Mouse (Mus musculus) heart, postnatal 14 days (tissue): Measurements from ENCODE around the gene Spock1. TPM values are rescaled to one million over a fixed set of nuclear protein-coding genes. Genes with fewer than 3 reads are reported as not detected.
"Not testable (repeated sequence)": the region's sequence is repeated elsewhere in the genome, so short reads cannot be mapped to it uniquely, and the experiment has no call there.

Experiments
- DNase-seq, 2 experiments: peaks; one replicate each; pipeline ENCODE4 v3.0.0; 2021 to 2022
- intact Hi-C: fragments of 180-260 bp; cut with DNase I; formaldehyde crosslinking; loops from one replicate; pipeline ENCODE4 v1.15.1; 2025
- total RNA-seq, 2 experiments: library from RNA; stranded (reverse); gene quantifications; 2 replicates each; pipeline ENCODE4 v1.2.3; 2021

Gene Spock1
- total RNA-seq, 2 experiments from 2014 or later = 0.15 to 0.45 TPM

DNA sequence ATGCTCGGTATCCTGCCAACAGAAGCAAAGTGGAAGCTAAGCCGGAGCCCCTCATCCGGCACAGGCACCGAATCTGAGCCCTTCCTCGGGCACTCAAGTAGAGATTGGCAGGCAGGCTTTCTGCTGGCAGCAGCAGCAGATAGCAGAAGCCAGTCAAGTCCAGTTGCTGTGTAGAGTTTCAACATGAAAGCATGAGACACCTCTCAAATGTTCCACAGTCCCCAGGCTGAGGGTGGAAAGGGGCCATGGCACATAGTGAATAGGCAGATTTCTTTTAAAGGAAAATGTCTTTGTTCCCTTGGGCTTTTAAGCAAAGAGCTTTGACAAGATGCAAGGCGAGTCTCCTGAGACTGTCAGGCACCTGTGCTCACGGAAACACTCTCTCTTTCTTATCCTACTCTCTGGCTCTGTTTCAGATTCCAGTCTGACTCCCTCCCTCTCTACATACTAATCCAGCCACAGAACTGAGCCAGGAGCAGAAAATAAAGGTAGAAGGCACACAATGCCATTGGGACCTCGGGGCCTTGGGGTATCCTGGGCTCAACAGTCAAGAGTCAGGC is 371.1 kb downstream of the Spock1 start:
- peak in 1 of 2 experiments; percentile 7 for DNase-seq
- intact Hi-C loops = no loop called here

DNA sequence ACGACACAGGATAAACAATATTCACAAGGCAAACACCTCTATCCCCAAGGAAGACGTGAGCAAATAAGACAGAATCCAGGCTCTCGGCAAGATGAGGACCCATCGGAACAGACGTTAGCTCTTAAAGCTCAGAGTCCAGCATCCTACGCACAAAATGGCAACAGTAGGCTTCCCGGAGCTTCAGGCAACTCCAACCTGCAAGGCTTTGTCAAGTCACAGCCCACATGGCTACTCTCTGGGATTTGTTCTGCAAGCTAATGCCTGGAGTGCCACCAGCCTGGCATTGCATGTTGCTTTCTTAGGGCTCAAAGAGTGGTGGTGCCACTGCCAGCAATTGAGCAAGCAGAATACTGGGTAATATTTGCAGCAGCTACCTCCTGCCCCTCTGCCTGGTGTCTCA is 373.8 kb downstream of the Spock1 start:
- intact Hi-C loops = no loop called here
- DNase-seq = no peak

DNA sequence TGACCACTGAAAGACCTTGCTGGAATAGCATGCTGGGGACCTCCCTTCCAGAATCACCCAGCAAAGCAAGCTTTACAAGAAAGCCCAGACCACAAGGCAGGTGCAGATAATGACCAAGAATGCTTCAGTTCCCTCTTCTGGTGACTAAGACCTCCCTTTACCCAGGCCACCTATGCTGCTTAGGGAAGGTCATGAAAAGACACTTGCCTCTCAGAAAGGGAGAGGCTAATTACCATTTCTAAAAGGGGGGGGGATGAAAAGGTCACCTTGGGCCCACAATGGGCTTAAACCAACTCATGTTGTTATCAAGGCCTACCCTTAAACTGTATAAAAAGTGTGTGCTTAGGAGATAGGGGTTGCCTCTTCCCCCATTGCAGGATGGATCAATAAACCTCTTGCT is 382.2 kb downstream of the Spock1 start:
- no peak for DNase-seq
- intact Hi-C loops = no loop called here

DNA sequence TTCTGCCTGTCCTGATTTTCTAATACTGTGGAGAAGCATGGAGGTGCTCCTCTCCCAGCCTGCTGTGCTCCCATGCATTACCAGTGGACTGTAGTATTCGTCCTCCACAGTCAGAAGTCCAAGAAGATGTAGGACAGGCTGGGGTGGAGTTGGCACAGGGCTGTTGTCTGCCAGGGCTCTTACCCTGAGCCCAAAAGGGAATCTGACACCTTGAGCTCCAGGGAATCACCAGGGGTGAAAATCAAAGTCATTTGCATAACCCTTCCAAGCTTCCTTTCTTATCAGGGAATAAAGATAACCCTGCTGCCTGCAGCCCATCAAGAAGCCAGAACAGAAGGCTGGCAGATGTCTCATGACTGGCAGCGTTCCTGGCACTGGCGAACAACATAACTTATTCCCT is 383.6 kb downstream of the Spock1 start:
- no peak for DNase-seq
- intact Hi-C loops = no loop called here

DNA sequence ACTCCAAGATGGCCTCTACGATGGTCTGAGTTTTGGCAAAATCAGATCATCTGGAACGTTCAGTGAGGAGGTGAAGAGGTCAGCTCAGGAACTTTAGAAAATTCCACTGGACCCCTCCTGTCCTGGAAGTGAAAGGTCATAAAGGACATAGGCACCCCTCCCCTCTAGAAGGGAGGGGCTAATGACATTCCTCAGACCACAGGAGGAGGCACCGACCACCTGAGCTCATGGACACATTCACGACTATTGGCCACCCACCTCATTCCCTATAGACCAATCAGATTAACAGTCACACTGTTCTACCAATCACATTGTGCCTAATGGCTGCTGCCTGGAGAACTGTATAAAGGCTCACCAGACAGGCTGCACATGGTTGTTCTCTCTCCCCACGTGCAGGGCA is 384.8 kb downstream of the Spock1 start:
- intact Hi-C loops = no loop called here
- DNase-seq = no peak

DNA sequence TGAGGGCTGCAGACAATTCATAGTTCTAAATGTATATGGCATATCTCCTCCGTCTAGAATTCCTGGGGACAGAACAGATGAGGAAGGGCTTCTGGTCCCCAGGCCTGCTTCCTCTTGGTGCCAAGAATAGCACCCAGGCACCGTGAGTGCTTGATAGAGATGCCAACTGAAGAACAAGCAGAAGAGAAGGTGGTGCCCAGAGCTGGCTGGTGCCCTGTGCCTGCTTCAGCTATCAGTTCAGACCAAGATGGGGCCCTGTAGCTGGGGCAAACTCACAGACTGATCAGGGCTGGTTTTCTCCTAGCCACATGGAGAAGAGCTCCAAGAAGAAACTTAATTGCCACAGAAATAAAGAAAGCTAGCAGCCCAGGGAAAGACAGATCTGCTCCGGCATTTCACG is 385.8 kb downstream of the Spock1 start:
- intact Hi-C loops = no loop called here
- DNase-seq = peak; percentile 3 to 15

DNA sequence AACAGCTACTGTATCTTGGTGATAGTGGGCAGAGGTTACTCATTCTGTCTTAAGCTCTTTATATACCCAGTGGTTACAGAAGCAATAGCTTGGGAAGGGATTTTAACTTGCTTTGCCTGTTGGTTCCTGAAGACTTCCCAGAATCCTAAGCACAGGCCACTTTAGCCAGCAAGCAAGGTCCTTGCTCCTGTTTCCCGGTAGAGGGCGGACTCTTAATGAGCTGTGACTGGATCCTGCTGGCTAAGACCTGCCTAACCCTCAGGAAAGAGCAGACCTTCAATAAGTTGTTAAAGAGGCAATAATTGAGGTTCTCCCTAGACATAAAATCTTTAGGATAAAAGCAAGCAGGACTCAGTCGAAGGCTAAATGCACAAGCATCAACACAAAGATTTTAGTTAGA is 387.0 kb downstream of the Spock1 start:
- intact Hi-C loops = loop anchor here (2.0 kb wide), 1 partner anchor 388 kb away; the partner anchor contains the start of gene Spock1

DNA sequence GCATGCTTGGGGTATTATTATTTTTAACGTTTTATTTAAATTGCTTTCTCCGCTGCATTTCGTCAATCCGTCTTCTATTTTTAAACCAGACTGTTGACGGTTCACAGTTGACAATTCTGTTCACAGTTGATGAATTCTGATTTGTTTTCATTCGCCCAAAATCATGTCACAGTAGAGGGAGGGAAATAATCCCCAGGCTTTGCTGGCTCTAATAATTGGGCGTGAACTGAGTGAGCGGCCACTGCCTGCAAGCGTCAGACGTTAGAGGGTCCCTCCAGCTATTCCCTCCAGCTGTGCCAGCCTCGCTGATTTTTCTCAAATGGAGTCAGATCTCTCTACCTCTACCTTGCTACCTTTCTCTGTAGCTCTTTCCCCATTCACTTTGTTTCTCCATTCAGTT is 388.3 kb downstream of the Spock1 start:
- no peak for DNase-seq
- intact Hi-C loops = loop anchor here (2.0 kb wide), 1 partner anchor 389 kb away; the partner anchor contains the start of gene Spock1

More for the DNA sequence above, 387.0 kb downstream of the Spock1 start:
- DNase-seq = peak in 1 of 2 experiments; percentile 19

DNA sequence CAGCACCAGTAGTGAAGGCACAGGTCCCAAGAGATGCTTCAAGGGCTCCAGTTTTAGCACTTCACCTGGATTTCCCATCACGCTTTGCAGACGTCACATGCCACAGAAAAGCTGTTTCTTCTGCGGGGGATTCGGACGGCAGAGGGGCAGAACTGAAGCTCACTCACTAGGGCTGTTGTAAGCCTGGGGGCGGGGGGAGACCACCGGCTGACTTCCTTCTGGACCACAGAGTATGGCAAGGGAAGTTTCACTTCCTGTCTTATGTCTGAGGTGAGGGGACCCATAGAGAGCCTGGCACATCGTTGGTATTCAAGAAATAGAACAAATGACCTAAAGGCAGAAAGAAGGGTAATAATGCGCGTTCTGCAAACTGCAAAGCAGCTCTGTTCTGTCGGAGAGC is 392.4 kb downstream of the Spock1 start:
- intact Hi-C loops = no loop called here
- no peak for DNase-seq

DNA sequence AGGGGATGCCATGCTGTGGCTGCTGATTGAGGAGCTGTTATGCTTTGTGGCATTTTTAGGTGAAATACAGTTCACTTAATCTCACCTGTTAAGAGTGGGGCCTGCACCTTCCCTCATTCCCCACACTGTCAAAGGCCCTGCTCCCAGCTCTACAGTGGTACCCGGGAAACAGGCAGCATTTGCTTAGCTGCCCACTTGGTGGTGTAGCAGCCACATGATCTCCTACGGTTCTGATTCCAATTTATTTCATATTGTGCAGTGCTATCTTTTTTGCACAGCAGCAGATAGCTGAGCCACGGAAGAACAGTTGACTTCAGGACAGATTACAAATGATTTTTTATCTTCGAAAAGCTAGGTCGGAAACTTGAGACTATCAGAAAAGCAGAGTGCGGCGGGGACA is 406.6 kb downstream of the Spock1 start:
- no peak for DNase-seq
- intact Hi-C loops = no loop called here

DNA sequence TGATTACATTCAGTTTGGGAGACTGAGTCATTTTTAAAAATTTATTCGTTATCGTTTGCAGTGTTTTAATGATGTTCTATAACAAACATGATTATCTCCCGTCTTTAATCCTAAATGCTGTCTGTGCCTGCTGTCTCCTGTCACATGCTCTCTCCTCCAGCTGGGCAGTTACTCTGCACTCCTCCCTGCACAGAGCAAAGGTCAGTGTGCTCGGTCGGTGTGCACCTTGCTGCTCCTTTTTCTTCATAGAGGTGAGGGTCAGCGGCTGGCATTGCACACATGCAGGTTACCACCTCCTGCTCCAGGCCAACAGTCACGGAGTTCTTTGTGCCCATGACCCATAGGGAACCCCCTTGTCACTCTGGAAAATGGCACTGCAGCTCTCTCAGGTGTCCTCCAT is 411.4 kb downstream of the Spock1 start:
- no peak for DNase-seq
- intact Hi-C loops = no loop called here

DNA sequence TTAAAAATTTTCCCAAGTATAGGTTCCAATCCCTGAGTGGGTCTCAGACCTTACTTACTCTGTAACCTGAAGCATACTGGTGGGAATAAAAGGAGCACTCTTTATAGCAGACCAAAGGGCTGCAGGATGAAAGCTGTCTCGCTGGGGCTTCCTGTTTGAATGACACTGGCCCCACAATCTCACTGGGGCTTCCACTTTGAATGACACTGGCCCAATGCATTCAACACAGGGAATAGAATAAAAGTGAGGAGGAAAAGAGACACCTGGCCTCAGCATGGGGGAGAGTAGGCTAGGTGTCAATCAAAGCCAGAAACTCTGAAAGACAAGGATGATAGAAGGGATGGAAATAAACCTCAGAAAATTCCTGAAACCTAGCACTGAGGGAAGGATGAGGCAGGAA is 413.3 kb downstream of the Spock1 start:
- intact Hi-C loops = no loop called here
- DNase-seq = no peak

DNA sequence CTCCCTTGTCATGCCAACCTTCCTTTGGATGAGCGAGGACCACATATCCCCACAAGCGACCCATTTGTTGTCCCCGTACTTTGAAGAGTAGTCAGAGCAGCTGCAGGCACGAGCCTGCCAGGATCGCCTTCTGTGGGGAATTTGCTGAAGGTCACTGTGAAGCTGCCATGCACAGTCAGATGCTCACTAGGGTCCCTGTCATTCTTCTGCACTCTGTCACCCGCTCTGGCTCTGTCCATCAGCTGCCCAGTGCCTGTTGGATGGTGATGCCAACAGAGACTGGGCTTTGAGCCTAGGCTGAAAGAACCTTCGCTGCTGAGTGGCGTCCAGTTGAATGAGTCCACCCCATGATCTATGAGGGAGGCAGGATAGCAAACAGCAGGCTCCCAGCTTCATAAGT is 419.2 kb downstream of the Spock1 start:
- DNase-seq = no peak
- intact Hi-C loops = no loop called here

DNA sequence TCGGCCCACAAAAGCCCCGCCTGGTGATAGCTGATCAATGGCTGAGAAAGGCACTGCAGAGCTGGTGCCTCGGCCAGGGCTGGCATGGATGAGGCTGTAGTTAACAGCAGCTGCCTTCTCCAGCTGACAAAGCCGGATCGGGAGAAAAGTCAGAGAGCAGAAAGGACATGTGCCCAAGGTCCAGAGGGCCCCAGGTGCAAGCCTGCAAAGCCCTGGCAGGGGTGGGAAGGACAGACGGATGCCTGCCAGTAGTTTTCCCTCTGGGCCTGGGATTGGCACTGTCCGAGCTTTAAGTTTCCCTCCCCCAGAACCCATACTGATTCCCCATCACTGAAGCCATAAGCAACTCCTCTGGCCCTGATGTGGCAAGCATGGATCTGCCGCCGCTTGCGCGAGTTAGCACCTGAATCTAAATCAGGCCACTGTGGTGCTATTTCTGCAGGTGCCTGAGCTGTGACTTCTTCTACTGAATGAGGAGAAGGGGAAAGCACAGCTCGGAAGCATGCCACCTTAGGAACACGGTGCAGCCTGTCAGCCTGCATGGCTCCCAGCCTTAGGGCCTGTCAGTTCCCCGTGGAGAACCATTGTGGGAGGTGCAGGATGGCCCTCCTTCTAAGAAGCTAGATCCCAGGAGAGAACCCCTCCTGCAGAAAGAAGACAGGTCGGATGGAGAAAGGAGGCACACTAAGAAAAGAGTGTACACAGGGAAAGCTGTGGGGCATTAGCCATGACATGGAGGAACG is 423.5 kb downstream of the Spock1 start:
- no peak for DNase-seq
- intact Hi-C loops = no loop called here

DNA sequence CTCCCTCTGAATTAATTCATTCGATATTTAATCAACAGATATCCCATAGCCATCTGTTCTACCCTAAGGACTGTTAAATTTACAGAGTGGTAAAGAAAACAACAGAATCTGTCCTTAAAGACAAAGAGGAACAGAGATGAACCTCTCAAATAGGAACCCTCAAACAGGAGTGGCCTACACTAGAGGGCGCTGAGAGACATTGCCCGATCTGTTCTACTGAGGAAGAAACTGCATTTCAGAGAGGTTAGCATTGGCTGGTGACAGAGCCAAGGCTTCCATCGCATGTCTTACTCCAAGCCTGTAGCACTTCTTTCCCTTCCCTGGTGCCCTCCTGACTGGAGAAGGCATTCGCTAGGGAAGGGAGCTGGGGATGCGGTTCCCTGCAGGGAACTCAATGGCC is 431.4 kb downstream of the Spock1 start:
- intact Hi-C loops = loop anchor here (2.0 kb wide), 1 partner anchor 432 kb away; the partner anchor contains the start of gene Spock1
- peak; percentile 4 to 18 for DNase-seq

DNA sequence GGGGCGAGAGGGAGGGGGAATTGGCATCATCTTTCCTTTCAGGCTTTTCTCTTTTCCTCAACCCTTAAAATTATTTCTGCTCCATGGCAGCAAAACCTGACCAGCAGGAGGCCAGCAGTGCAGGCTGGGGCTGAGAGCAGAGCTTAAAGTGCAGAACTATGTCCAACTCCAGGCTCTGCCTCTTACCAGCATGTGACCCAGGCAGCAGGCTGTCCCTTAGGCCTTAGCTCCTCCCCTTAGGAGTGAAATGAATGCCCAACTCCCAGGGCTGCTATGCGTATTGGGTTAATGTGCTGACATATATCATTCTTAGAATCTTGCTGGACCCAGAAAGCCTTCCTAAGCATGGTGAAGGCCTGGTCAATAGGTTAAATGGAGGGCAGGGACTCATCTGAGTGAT is 434.1 kb downstream of the Spock1 start:
- intact Hi-C loops = no loop called here
- DNase-seq = no peak

DNA sequence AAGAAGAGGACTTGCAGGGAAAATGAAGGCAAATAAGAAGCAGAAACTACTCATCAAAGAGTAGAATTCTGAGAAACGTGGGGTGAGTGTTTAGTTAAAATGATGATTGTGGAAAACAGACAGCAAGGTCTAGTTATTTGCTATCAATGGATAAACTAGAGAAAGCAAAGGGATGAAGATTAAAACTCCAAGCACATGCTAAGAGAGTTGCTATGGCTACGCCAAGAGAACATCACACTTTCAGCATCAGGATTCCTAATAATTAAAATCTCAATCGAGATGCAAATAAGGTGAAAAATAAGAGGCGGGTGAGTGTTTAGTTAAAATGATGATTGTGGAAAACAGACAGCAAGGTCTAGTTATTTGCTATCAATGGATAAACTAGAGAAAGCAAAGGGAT is 437.2 kb downstream of the Spock1 start:
- intact Hi-C loops, DNase-seq: not testable (repeated sequence)

DNA sequence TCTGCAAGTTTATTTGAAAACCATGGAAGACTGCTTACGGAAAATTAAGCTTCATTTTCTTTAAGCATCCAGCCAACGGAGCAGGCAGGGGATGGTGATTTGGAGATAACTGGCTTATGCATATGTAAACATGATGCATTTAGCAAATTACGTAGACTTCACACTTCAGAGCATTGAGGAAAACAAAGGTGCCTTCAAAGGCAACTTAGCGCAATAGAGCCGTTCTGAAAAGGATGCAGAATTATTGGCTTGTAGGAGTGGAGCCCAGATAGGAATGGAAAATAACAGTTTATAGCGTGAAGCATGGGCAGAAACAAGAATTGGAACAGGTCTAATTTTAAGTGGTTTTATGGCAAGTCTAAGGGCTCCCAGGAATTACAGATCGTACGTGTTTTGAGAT is 448.2 kb downstream of the Spock1 start:
- no peak for DNase-seq
- intact Hi-C loops = no loop called here

DNA sequence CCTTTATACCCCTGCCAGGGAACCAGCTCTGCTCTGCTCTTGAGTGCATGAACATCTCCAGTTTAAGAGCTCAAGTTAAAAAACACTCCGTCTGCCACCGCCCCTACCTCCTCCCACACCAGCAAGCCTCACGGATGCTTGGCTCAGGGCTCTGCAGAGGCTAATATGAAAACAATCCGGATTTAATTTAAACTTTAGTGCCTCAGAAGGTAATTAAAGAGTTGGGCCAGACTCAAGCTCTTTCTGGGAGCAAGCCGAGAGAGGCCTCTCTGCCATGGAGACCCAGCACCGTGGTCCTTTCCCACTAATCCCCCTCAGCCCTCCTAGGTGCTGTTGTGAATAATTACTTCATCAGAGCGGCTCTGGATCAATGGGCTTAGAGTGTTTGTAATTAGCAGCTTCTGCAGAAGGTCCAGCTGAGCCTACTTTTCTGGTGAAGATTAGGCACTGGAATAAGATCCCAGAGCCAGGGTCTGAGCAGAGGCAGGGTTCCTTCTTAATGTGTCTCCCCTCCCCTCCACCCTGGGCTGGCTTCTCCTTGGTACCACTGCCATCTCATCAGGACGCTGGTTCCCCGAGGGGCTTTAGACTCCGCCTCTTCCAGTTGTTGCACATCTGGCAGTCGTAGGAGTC is 457.8 kb downstream of the Spock1 start:
- intact Hi-C loops = no loop called here
- no peak for DNase-seq

DNA sequence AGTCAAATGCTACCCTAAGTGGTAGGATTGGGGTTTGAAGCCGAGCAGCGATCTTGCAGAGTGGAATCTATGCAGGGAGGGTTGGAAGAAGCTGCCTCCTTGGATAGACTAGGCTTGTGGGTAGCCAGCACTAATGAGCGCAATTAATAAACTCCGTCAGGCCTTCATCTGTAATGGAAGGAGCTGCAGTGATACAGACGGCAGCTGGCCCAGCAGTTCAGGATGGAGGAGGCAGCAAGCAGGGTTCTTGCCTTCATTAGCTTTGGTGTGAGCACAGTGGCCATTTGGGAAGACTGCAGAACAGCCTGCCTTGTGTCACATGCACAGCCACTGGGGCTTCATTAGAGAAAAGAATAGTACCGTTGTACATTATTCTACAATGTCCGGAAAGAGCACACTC is 459.2 kb downstream of the Spock1 start:
- intact Hi-C loops = no loop called here
- no peak for DNase-seq

DNA sequence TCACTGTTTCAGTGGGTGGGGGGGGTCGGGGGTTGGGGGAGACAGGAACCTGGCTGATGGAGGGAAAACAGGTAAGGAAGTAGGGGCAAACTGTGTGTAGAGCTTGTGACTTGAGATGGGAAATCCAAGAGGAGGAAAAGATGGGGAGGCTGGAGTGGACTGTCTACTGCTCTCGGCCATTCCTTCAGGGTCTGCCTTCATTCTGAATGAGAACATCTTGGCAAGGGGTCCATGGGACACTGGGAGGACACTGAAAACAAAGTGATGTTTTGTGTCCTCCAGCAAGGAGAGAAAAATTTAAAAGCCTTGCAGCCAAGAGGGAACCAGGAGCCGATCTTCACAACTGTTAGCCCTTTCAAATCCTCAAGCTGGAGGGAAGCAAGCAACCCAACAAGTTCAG is 463.2 kb downstream of the Spock1 start:
- DNase-seq = no peak
- intact Hi-C loops = no loop called here

DNA sequence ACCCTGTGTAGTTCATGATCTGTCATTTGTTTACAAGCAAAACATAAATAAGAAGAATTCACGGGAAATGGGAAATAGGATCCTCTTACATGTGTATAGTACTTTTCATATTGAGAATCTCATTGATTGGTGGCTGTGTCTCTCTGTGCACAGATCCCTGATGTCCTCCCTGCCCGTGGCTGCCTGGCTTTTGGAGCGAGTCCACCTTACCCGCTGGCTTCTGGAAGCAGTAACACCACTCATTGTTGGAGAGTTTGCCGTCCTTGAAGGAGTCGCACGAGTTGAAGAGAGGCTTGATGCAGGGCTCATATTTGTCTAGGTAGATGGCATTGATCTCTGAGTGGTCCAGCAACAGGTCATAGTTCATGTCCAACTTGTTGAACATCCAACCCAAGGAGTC is 468.0 kb downstream of the Spock1 start:
- no peak for DNase-seq
- intact Hi-C loops = no loop called here
